Mouse (Mus musculus) right cerebral cortex, adult 2 months (tissue): Measurements from ENCODE around the gene Clec4f.
A peak's percentile ranks its signal among the peaks of the same experiment; 100 is the strongest.
"Not testable (repeated sequence)": the region's sequence is repeated elsewhere in the genome, so short reads cannot be mapped to it uniquely, and the experiment has no call there.

Experiments
- DNase-seq, 2 experiments: peaks; one replicate each; pipeline ENCODE4 v3.0.0; 2021 to 2022; ENCODE audit warnings: low spot score in 2 of 2

Clec4f gene

DNA sequence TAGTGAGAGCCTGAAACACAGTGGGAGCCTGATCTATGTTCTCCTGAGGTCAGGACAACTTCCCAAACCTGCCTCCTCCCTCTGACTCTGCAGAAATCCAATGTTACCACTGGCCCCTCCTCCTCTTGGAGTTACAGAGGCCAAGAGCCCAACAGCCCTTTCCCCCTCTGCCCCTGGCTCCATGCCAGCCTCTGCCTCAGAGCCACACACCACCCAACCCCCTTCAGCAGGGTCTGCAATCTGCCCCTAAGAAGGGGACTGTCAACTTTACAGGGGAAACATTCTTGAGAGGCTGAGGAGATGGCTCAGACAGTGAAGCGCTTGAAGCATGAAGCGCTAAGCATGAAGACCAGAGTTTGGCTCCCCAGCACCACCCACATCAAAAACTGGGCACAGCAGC lies at the start of gene Clec4f:
Clec4f (minus strand) TSS at position 101 of the 400 bp plus-strand sequence.
- no peak for DNase-seq

DNA sequence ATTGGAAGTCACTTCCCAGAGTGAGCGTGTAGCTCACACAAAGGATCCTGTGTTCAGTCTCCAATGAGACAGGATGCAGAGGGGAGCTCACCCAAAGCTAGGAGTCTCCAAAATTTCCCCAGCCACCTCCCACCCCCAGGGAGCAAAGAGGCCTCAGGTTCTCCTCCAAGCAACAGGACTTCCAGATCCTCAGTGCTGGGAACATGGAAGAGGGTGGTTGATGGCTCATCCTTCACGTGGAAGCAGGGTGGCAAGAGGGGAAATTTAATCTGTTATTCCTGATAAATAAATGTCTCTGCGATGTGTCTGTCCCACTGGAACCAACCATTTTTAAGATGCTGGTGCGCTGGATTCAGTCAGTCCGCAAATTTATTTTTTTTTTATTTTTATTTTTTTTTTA lies 48.7 kb upstream of the Clec4f start:
- no peak for DNase-seq

DNA sequence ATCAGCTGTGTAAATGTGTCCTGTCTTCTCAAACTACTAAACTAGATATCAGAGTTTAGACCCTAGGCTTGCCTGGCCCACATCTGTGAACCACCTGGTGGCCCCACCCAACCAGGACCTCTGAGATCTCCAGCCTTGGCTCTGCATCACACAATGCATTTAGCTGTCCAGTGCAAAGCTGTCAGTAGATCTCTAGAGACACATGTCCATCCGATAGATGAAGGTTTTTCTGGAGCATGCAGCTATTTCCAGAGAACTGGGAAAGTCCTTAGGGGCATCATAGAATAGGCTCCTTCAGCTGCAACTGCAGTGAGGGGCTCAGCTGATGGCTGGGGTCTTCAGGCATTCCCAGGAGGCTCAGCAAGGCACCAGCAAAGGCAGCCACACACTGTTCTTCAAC lies 48.3 kb upstream of the Clec4f start:
- DNase-seq, result no peak

DNA sequence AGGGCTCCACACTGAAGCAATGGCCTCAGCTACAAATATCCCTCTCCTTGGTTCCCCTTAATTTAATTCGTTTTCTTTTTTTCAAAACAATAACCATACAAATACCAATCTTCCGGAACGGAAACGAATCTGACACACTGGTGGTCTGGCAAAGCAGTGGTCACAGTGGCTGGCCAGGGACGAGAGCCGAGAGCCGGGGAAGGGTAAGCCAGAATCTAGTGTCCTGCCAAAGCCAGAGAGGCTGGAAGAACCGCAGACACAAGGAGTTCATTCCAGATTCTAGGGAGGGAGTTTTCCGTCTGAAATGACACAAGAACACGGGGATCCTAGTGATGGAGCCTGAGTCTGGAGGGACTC lies 47.7 kb upstream of the Clec4f start:
- DNase-seq, result no peak

DNA sequence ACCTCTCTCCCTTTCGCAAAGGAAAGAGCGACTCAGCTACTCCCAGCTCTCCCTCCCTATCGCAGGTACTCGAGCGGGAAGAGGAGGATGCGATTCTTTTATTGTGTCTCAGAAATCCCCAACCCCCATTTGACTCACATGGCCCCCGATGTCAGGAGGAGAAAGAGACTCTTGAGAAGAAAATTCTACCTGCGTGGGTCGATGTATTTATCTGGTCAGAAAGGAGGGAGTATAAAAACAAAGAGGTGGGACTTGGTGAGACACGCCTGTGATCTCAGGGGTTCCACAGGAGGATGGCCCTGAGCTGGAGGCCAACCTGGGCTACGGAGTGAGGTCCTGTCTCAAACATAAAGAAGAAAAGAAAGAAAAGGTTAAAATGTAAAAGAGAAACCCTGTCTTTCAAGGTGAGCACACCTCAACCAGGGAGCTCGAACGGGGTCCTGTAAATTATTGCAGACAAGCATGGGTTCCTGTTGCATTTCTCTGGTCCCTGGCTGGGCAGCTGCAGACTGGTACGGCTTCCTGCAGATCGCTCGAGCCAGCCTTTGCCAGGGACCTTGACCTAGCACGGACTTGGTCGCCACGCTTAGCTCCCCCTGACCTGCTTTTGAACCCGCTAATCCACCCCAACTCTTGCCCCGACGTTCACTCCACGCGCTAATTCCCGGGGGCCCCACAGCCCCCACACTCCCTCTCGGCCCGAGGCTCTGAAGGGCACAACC lies 47.2 kb upstream of the Clec4f start:
- no peak for DNase-seq

DNA sequence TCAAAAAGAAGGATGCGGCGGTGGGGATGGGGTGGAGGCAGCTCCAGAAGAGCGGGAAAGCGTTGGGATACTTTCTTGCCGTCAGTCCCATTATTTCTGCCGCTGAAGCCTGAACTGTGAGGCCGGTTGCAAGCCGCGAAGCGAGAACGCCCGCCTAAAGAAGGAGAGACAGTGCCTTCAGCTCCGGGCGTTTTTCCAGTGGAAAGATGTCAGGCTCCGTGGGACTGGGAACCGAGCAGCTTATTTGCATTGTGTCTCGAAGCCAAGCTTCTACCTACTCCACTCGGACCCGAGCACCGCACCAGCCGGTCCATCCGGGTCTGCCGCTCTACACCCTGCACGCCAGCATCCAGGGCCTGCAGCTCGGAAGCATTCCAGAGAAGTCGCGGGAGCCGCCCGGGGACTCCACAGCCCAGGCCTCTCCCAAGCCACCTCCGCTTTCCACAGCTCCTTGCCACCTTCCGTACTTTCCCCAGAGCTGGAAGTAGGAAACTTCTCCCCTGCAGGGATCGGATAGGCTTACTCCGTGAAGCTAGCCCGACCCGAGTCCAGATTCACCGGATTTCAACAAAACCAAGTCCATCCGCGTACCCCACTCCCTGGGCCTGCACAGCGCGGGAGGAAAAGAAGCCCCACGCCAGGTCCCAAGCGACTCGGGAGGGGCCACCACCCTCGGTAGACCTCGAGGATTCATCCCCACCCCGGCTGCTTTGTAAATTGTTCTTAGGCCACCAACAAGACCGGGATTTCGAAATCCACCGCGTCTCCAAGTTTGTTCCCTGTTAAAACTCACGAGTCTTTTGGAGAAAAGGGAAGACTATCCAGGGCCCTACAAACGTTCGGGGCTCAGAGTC lies 46.4 kb upstream of the Clec4f start:
- DNase-seq, result no peak

DNA sequence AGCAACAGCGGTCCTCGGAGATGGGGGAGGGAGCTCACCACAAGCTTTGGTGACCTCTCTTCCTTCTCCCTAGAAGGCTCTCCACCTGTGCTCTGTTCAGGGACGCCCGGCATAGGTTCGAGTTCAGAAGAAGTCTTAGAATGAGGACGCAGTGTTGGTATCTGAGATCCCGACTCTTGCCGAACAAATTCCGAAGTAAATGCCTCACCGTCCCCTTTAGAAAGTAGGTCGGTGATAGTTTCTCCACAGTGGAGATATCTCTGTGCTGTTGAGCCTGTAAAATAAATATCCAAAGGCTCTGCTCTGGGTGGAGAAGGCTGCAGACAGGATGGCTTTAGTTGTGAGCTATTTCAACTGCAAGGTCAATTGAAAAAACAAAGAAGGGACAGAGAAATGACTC lies 45.0 kb upstream of the Clec4f start:
- no peak for DNase-seq

DNA sequence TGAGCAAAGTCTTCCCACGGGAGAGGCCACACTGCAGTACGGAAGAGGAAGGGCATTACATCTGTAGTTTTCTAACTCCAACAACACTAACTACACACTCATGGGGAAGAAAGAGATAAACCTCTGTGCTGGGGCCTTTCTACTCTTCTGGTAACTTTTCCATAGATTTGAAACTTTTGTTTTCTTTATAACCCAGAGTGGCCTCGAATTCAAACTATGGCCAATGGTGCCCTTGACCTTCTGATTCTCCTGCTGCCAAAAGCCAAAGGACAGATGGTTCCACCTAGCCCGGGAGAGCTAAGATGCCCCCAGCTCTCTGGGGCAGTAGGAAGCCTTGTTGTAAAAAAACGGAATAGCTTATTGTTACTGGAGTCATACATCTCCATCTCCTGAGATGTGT lies 44.0 kb upstream of the Clec4f start:
- no peak for DNase-seq

DNA sequence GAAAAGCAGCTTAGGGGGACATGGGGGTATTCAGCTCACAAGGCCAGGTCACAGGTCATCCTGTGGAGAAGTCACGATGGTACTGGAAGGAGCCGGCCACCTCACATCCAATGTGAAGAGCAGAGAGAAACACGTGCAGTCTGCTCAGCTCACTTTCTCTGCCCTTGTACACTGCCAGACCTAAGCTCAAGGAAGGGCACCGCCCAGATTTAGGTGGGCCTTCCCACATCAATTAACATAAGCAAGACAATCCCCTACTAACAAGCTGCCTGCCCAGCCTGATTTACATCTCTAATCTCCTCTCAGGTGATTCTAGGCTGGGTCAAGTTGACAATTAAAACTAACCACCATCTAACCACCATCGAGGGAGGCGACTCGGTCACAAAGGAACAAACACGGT lies 41.9 kb upstream of the Clec4f start:
- no peak for DNase-seq

DNA sequence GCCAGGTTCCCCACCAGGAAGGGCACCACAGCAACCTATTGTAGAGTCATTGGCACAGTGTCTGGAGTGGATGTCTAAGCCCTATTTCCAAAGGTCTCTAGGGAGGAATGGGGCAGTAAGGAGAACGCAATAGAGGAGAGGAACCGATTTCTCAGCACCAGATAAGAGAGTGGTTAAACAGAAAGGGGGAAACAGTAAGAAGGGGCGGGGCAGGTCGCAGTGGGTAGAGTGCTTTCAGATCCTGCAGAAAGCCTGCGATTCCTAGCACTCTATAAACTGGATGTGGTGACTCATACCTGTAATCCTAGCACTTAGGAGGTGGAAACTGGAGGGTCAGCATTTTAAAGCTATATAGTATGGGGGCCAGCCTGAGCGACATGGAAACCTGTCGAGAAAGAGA lies 40.7 kb upstream of the Clec4f start:
- DNase-seq, result no peak

DNA sequence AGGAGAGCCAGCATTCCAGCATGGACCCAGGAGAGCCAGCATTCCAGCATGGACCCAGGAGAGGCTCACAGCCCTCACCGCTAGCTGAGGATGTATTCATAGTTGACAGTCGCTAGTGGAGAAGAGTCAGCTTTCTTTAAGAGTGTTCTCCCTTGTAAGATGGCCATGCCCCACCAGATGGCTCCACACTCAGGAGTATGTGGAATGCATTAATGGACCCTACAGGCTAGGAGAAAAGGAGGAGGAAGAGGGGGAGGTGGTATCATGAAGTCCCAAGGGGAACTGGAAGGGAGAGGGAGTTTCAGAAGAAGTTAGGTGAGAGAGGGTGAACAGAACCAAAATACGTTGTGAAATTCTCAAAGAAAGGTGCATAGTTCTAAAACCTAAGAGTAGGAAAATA lies 39.7 kb upstream of the Clec4f start:
- no peak for DNase-seq

DNA sequence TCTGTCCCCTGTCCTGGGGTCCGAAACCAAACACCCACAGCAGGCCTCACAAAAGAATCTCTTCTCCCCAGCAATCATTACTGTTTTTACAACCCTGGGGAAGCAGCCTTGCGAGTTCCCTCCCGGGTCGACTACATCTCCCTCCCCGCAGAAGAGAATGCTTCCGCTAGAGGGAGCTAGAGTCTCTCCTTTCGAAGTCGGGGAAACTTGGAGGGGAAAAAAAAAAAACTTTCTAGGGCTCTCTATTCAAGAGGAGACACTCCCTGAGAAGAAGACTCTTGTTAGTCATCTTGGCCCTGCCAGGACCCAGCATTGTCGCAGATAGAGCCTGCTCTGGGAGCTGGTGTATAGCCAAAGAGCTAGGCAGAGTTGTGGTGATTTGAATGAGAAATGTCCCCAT lies 37.8 kb upstream of the Clec4f start:
- DNase-seq, result peak in 1 of 2 experiments; percentile 41

DNA sequence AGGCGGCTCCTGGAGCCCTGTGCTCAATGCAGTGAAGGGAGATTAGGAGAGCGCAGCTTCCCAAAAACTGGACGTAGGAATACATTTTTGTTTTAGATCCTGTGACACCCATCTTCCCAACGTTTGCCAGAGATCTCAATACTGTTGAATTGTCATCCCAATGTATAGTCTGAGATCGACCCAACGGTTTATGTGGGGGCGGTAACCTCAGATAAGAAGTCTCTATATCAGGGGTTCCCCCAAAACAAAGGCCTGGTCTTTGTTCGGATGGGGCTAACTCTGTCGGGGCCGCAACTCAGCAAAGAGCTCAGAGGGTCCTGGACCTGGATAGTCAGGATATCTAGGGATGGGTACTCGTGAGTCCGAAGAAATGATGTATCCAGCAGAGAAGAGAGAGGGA lies 37.0 kb upstream of the Clec4f start:
- no peak for DNase-seq

DNA sequence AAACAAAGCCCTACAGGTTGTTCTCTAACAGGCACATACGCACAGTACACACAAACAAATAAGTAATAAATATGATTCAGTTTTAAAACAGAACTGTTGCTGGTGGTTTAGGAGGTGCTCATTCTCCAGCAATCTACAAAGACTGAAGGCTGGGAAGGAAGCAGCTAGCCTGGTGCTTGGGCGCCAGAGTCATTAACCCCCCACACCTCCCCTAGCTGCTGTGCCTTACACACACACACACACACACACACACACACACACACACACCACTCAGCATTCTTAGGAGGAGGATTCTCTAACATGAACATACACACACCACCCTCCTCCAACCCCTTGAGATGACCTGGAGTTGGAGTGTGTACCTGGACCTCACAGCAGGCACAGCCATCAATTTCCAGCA lies 34.9 kb upstream of the Clec4f start:
- DNase-seq, result no peak

DNA sequence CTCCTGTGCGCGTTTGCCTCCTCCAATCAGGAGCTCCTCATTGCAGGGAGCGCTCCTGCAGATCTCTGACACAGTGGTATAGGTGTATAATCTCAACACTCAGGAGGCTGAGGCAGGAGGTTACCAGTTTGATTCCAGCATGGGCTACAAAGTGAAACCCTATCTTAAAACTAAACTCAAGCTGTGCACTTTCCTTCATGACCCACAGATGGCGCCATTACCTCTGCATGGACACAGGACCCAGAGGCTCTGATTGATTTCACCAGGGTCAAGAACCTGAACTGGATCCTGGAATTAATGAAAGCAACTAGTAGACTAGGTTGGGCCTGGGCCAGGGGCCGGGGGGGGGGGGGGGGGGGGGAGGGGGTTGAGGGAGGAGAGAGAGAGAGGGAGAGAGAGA lies 34.3 kb upstream of the Clec4f start:
- DNase-seq, result peak in 1 of 2 experiments; percentile 26

DNA sequence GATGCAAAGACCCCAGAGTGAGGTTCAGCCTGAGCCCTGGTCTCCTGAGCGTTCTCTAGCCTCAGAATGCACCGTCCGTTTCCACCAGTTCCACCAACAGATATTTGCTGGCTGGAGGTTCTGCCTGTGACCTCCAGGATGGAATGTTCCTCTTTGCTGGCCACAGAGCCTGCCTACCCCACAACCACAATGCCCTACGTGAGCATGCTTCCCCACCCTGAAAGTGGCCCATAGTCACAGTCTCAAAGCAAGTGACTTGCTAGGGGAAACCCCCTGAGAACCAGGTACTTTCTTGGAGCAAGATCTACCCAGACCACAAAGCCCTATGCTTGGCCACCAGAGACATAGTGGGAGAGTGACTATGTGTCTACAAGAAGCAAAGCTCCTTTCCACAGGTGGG lies 33.4 kb upstream of the Clec4f start:
- no peak for DNase-seq

DNA sequence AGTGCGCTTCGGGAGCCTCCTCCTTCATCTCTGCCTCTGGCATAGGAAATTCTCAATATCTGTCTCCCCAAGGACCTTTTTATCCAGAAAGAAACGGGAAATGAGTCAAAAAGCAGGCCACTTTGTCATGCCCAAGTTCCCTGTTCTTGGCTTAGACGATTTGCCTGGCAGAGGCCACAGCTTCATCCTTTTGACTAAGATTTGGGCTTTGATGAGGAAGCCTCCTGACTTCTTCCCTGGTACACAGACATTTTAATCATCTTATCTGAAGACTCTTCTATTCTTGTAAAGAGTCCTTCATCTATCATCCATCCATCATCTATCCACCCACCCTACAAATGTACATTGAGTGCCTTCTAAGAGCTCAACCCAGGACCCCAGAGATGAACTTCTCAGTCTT lies 21.8 kb upstream of the Clec4f start, which contains the start of gene Cd207:
Cd207 (minus strand) TSS at position 101 of the 400 bp plus-strand sequence.
- DNase-seq, result no peak

DNA sequence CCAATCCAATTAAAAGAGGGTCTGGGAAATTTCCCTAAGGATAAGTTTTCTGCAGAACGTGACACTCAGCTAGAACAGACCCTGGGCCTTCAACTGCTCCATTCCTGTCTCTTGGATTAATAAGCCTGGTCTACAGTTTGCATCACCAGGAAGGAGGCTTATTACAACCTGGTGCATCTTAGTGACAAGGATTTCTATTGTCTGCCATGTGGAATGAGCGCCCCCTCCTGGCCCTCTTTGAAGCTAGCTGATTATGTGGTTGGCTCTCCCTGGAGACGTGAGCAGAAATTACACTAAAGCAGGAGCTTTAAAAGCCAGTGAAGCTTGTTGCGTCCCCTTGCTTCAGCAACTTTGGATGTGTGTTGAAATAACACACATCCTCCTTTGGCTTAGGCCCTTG lies 17.4 kb upstream of the Clec4f start:
- DNase-seq, result peak; percentile 83 to 88

DNA sequence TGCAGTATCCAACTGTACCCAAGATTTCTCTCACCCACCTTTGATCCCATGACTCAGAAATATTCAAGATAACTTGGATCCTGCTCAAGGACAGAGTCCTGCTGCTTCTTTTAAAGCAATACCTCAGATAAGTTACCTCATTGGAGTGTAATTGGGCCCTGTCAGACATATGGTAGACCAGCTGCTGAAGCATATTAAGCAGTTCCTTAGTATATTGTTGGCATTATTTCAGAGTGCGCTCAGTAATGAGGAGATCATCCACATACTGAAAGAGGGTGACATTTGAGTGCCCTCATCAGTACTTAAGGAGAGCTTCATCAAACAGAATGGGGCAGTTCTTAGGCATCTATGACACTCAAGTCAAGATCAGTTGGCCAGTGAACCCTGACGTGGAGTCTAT lies 9.0 kb upstream of the Clec4f start:
- DNase-seq, result no peak

DNA sequence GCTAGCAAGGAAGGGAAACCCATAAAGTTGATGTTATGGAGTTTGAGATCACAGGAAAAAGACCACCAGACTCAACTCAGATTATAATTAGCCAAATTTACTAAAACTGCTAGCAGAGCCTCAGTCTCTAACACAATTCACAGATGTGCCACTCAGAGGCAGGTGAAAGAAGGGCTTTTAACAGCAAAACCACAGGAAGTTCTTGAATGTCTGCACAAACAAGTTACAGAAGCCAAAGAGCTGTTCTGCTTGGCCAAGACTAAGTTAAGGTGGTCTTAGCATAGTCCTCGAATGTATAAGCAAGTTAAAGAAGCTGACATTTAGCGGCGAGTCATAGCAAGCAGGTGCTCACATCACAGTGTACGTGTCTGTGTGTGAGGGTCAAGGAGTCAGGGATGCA lies 4.8 kb upstream of the Clec4f start:
- DNase-seq, result no peak

DNA sequence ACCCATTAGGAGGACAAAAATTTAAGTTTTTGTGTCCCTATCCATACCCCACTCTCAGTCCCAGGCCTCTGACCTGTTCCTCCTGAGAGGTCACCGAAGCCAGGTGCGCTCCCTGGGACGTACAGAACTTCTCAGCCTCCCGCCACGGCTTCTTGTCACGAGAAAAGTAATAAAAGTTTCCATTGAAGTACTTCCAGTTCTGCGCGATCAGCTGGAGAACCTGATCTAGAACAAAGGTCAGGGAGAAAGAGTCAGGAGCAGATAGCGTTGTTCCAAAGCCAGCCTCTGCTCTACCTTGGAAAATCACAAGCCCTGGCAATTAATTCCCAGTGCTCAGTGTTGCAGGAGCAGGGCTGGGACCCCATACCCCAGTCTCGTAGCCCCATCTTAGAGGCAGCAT lies 9.3 kb downstream of the Clec4f start:
- DNase-seq, result no peak

DNA sequence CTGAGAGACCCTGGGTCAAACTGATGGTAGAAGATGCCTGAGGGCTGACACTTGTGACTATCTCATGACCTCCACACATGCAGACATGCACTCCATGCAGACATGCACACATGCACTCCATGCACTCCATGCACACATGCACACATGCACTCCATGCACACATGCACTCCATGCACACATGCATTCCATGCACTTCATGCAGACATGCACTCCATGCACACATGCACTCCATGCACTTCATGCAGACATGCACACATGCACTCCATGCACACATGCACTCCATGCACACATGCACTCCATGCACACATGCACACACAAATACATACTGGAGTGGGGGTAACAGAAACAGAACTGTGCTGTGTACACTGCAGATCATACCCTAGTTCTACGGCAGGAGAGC lies 20.7 kb downstream of the Clec4f start:
- DNase-seq, result no peak

DNA sequence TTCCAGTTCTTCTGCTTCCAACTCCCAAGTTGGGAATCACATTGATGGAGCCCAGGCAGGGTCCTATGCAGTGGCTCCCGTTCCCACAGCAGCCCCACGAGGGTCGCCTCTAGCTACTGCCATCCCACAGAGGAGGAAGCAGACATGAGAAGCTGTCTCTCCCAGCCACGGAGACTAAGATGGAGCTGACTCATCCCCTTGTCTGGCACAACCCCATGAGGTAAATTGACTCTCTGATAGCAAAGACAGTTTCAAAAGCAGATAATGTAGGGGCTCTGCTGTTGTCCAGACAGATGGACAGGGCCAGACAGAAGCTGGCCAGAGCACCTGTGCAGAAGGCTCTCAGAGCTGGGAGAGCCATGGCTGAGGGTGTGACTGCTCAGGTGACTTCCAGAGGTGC lies 21.4 kb downstream of the Clec4f start:
- DNase-seq, result not testable (repeated sequence)
